Mouse (Mus musculus): Measurements from ENCODE around the gene Rapgef5. TPM values are rescaled to one million over a fixed set of nuclear protein-coding genes. Genes with fewer than 3 reads are reported as not detected.

The Rapgef5 gene
- polyA plus RNA-seq, 1 experiment from 2014 or later: 19.8 TPM

DNA sequence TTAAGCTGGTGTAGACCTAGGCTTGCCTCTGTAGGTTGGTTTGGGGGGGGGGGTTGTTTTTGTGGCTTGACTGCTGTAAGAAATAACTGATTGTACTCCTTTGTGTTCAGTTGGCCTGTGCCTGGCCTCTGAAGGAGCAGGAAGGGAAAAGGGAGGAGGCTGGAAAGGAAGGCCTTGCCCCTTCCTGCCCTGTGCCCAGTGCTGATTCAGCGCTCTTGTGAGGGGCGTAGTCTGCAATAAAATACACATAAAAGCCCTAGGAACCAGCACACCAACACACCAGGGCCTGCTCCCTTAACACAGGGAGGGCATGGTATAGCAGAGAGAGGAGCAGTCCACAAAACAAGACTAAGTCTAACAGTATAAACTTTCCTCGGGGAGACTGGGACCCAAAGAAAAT lies 247.0 kb downstream of the Rapgef5 start:
- 76% methylated on average over 3 of the region's 3 CpGs for WGBS
- Histone ChIP-seq H3K36me3 (ENCODE audit: poor library complexity, severe bottlenecking) (no peaks in the 10 kb centered on the region), H3K9me3 (replicated peaks) (no peaks in the 10 kb centered on the region), H3K9ac (no peak overlapping the region), H3K4me3 (no peak overlapping the region), H3K4me2 (no peak overlapping the region), H3K27ac (no peak overlapping the region), H3K4me1 (peaks cover 6% of the 10 kb centered on the region; the same call in 1 of the 2 replicates), H3K27me3 (peaks cover 6% of the 10 kb centered on the region; the same call in 1 of the 2 replicates)
- no peak for ATAC-seq

DNA sequence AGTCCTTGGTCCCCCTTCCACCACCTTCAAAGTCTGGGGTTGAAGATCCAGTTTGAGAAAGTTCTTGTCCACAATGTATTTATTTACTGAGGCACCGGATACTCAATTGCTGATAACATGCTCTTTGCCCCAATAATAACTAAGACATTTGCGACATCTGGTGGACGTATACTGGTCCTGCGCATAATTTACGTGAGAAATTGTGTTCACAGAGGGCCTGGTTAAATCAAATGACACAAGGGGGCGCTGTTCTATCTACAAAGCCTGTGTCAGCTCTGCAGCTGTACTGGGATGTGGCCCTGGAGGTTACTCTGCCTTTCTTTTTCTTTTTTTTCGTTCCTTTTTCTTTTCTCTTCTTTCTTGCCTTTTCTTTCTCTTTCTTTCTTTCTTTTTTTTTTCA lies 248.6 kb downstream of the Rapgef5 start:
- peak; percentile 69 for ATAC-seq
- no peak overlapping the region for H3K4me2 ChIP-seq
- 12% methylated on average over 7 of the region's 7 CpGs for WGBS
- no peak overlapping the region for H3K4me3 ChIP-seq
- H3K27ac ChIP-seq: no peak overlapping the region
- H3K27me3 ChIP-seq: peaks cover 6% of the 10 kb centered on the region; the same call in 1 of the 2 replicates
- H3K36me3 ChIP-seq (ENCODE audit: poor library complexity, severe bottlenecking): no peaks in the 10 kb centered on the region
- no peak overlapping the region for H3K9ac ChIP-seq
- peaks cover 6% of the 10 kb centered on the region; the same call in 1 of the 2 replicates for H3K4me1 ChIP-seq
- H3K9me3 ChIP-seq (replicated peaks): no peaks in the 10 kb centered on the region

DNA sequence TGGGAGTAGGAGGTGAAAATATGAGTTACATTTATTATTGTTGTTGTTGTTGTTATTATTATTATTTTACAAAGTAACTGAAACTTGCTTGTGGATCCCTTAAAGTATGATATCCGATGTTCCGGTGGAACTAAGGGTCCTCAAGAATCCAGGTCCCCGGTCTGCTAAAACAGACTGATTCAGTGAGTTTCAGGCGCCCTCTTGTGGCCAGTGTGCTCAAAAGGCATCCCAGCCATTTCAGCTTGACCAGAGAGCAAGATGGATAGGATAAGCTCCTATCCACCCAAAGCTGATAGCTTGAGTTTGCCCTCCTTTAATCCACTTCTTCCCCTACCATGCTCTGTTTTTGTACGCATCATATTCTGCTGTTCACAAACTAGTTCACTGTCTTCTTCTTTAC lies 252.8 kb downstream of the Rapgef5 start:
- Histone ChIP-seq H3K27ac (no peak overlapping the region), H3K9ac (no peak overlapping the region), H3K4me3 (no peak overlapping the region), H3K4me1 (no peaks in the 10 kb centered on the region), H3K4me2 (no peak overlapping the region), H3K27me3 (peaks cover 15% of the 10 kb centered on the region), H3K36me3 (ENCODE audit: poor library complexity, severe bottlenecking) (no peaks in the 10 kb centered on the region), H3K9me3 (replicated peaks) (no peaks in the 10 kb centered on the region)
- ATAC-seq: no peak
- WGBS: 6% methylated on average over 5 of the region's 5 CpGs

DNA sequence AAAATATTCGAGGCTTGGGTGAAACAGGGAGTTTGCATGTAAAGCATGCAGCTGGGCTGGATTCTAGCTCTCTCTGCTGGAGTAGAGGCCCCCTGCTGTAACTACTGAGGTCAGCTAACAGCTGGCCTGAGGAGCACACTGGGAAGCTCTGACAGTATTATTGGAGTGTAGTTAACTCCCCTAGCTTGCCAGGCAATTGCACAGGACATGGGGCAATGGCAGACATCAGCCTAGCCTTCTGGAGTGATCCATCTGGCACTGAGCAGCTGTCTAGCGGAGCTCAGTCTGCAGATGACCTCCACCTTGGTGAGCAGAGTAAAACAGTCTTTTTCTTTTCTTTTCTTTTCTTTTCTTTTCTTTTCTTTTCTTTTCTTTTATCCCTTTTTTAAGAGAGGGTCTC lies 253.9 kb downstream of the Rapgef5 start:
- Histone ChIP-seq H3K9ac (no peak overlapping the region), H3K27ac (no peak overlapping the region), H3K27me3 (peaks cover 15% of the 10 kb centered on the region), H3K4me2 (no peak overlapping the region), H3K4me3 (no peak overlapping the region), H3K4me1 (no peaks in the 10 kb centered on the region), H3K36me3 (ENCODE audit: poor library complexity, severe bottlenecking) (no peaks in the 10 kb centered on the region), H3K9me3 (replicated peaks) (no peaks in the 10 kb centered on the region)
- WGBS: 35% methylated on average over 2 of the region's 2 CpGs
- no peak for ATAC-seq

DNA sequence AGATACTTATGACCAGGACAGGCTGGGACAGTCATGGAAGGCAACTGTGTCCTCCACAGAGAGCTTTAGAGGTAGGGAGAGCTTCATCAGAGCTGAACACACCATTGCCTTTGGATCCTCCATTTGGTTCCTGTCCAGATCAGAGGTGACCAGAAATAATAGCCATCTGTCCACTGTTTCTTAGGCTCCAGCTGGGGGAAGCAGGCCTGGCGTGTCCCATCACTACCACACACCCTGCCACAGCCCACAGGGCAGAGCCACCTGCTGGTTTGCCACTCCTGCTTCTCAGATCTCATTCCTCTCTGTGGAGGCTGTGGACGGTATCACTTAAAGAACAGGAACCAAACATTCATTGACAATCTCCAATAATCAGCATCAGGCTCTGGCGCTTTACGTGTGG lies 254.9 kb downstream of the Rapgef5 start:
- Histone ChIP-seq H3K9ac (no peak overlapping the region), H3K4me1 (no peaks in the 10 kb centered on the region), H3K36me3 (ENCODE audit: poor library complexity, severe bottlenecking) (no peaks in the 10 kb centered on the region), H3K4me3 (no peak overlapping the region), H3K4me2 (no peak overlapping the region), H3K27ac (no peak overlapping the region), H3K9me3 (replicated peaks) (no peaks in the 10 kb centered on the region), H3K27me3 (peaks cover 9% of the 10 kb centered on the region)
- WGBS: 88% methylated on average over 4 of the region's 4 CpGs
- no peak for ATAC-seq

DNA sequence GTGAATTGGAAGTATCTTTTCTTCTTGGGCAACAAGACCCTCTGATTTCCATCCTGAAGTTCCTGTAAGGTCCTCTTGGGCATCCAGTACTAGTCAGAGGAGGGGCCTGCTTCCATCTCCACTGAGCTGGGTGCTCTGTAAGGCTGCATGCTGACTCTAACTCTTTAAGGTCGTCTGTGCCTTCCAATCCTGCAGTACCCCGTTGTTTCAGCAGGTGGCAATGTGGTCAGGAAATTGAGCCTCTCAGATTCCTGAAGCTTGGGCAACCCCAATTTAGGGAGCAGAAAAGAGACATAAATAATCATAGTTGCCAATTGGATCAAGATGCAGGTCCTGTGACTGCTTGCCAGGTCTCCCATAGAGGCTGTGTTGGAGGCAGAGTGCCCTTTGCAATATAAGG lies 256.4 kb downstream of the Rapgef5 start:
- Histone ChIP-seq H3K27ac (no peak overlapping the region), H3K9ac (no peak overlapping the region), H3K27me3 (peaks cover 9% of the 10 kb centered on the region), H3K4me3 (no peak overlapping the region), H3K9me3 (replicated peaks) (no peaks in the 10 kb centered on the region), H3K4me1 (no peaks in the 10 kb centered on the region), H3K4me2 (no peak overlapping the region), H3K36me3 (ENCODE audit: poor library complexity, severe bottlenecking) (no peaks in the 10 kb centered on the region)
- WGBS: 0% methylated on average over 2 of the region's 2 CpGs
- ATAC-seq: peak; percentile 65

DNA sequence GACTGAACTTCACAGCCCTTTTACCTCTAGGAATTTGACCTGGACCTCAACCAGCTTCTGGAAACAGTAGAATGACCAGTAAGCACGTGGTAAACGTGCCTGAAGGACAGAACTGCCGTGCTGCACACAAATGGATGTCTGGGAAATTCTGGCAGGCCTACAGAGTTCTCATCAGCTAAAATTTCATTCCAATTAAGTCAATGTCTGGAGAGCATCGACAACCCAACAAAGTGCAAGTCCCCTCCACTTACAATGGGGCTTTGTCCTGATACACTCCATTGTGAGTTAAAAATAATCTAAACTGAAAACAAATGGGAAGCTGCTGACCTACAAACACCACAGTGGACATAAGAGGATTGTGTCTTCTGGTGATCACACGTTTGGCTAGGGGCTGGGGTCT lies 260.6 kb downstream of the Rapgef5 start:
- H3K9ac ChIP-seq: no peak overlapping the region
- H3K27ac ChIP-seq: no peak overlapping the region
- WGBS: 66% methylated on average over 5 of the region's 5 CpGs
- no peak for ATAC-seq
- no peak overlapping the region for H3K4me3 ChIP-seq
- H3K9me3 ChIP-seq (replicated peaks): no peaks in the 10 kb centered on the region
- no peak overlapping the region for H3K4me2 ChIP-seq
- H3K4me1 ChIP-seq: no peaks in the 10 kb centered on the region
- no peaks in the 10 kb centered on the region for H3K36me3 ChIP-seq (ENCODE audit: poor library complexity, severe bottlenecking)
- no peaks in the 10 kb centered on the region; the same call in 1 of the 2 replicates for H3K27me3 ChIP-seq

DNA sequence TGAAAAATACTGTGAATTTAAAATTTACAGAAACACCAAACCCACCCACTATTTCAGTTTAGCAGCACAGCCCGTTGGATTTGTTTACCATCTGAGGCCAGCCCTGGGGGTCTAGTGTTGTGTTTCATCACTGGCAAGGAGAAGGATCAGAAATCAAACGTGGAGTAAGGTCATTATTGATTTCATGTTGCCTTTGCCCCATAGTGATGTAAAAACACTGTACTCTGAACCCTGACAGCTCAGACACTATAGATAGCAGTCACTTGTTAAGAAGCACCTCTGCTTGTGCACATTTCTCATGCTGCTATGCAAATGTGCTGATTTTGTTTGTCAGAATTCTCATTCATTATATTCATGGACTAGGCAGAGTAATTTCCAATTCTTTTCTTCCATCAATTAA lies 265.1 kb downstream of the Rapgef5 start:
- Histone ChIP-seq H3K9me3 (replicated peaks) (no peaks in the 10 kb centered on the region), H3K27ac (no peak overlapping the region), H3K36me3 (ENCODE audit: poor library complexity, severe bottlenecking) (no peaks in the 10 kb centered on the region), H3K4me3 (no peak overlapping the region), H3K9ac (no peak overlapping the region), H3K4me2 (no peak overlapping the region), H3K27me3 (no peaks in the 10 kb centered on the region), H3K4me1 (peaks cover 4% of the 10 kb centered on the region)
- no peak for ATAC-seq
- WGBS: 49% methylated on average over 2 of the region's 2 CpGs

DNA sequence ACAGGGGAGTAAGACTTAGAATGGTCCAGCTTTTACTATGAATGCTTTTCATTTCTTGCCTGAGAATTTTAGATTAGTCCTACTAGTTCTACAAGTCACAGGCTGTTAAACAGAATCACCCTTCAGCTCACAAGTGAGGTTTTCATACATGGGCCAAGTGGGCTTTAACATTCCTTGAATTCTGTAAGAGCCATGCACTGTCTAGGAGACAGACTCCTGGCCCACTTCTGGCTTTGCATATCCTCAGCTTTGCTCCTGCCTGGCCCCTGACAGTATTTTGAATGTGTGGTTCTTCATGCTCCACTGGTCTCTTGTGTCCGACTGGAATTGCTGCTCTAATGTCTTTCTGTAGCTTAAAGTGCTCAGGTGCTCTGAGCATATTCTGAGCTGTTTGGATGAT lies 267.1 kb downstream of the Rapgef5 start:
- ATAC-seq: no peak
- 5% methylated on average over 1 of the region's 1 CpGs for WGBS
- H3K9me3 ChIP-seq (replicated peaks): no peaks in the 10 kb centered on the region
- H3K27ac ChIP-seq: no peak overlapping the region
- H3K36me3 ChIP-seq (ENCODE audit: poor library complexity, severe bottlenecking): no peaks in the 10 kb centered on the region
- no peak overlapping the region for H3K4me2 ChIP-seq
- peaks cover 5% of the 10 kb centered on the region; the same call in 1 of the 2 replicates for H3K27me3 ChIP-seq
- H3K4me1 ChIP-seq: peaks cover 10% of the 10 kb centered on the region
- no peak overlapping the region for H3K9ac ChIP-seq
- H3K4me3 ChIP-seq: no peak overlapping the region

DNA sequence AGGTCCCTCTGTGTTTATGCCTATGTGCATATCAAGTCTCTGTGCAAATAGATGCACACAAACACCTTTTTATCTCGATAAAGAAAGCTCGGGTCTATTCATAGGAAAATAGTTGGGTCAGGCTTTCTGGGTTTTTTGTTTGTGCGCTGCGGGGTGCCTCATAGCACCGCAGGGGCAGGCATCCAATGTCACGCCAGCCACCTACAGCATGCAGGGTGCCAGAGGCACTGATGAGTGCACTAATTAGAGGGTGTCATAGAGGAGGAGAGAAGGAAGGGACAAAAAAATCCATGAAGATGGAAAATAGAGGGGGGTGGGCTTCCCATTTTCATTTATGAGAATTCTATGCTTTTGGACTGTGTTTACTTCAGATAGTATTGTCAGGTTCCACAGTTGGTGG lies 270.3 kb downstream of the Rapgef5 start:
- WGBS: 6% methylated on average over 6 of the region's 6 CpGs
- H3K4me2 ChIP-seq: no peak overlapping the region
- H3K9me3 ChIP-seq (replicated peaks): no peaks in the 10 kb centered on the region

DNA sequence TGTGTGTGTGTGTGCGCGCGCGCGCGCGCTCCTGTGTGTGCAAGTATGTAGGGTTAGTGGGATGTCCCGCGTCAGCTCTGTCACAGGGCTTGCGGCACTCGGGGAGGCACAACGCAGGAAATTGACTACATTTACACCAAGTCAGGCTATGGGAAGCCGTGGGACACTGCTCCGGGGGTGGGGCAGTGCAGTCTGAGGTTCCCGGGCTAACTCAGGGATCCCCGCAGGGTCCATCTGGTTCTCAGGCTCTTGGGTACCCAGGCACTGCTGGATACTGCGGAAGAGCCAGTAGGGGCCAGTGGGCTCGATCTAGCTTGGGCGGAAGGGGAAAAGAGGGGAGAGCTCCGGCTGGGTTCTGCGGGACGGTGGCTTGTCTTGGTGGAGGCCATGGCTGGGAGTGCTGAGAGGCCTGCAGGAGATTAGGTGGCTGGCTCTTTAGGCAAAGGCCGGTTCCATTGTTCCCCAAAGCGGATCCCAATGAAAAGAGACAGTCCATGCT lies 272.3 kb downstream of the Rapgef5 start:
- WGBS: 1% methylated on average over 17 of the region's 24 CpGs
- ATAC-seq: 0 out of 2 replicates have a peak, but pooled peaks have one; percentile 45
- peak overlapping the region; percentile 57 for H3K4me2 ChIP-seq
- H3K4me1 ChIP-seq: peaks cover 18% of the 10 kb centered on the region
- peaks cover 8% of the 10 kb centered on the region; the same call in 1 of the 2 replicates for H3K27me3 ChIP-seq
- no peak overlapping the region for H3K27ac ChIP-seq
- H3K9me3 ChIP-seq (replicated peaks): no peaks in the 10 kb centered on the region
- peak overlapping the region; percentile 43; the same call in 1 of the 2 replicates for H3K9ac ChIP-seq
- peak overlapping the region; percentile 27 for H3K4me3 ChIP-seq
- H3K36me3 ChIP-seq (ENCODE audit: poor library complexity, severe bottlenecking): no peaks in the 10 kb centered on the region

More for the DNA sequence above, 270.3 kb downstream of the Rapgef5 start:
- H3K27ac ChIP-seq: no peak overlapping the region
- ATAC-seq: no peak
- H3K4me1 ChIP-seq: peaks cover 18% of the 10 kb centered on the region
- H3K9ac ChIP-seq: no peak overlapping the region
- H3K36me3 ChIP-seq (ENCODE audit: poor library complexity, severe bottlenecking): no peaks in the 10 kb centered on the region
- no peak overlapping the region for H3K4me3 ChIP-seq
- H3K27me3 ChIP-seq: peaks cover 8% of the 10 kb centered on the region; the same call in 1 of the 2 replicates

DNA sequence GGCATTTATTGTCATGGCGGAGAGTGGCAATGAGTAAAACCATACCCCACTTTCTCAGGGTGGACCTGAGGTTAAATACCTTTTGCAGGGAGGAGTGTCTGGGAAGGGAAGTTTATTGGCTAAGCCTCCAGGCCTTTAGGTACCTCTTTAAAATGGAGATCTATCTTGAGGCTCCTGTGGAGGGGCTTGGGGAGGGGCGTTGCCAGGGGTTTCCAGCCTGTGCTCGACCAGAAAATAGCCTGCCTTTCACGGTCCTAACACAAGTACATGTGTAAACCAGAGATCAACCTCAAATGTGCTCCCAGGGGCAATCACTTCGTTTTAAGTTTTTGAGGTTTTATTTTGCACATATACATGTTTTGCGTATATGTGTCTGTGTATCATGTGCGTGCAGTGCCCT lies 272.7 kb downstream of the Rapgef5 start:
- Histone ChIP-seq H3K4me2 (peak overlapping the region; percentile 57; the same call in 1 of the 2 replicates), H3K9ac (no peak overlapping the region), H3K36me3 (ENCODE audit: poor library complexity, severe bottlenecking) (no peaks in the 10 kb centered on the region), H3K4me3 (0 out of 2 replicates have a peak overlapping the region, but pooled peaks have one; percentile 27), H3K9me3 (replicated peaks) (no peaks in the 10 kb centered on the region), H3K27me3 (peaks cover 8% of the 10 kb centered on the region; the same call in 1 of the 2 replicates), H3K27ac (no peak overlapping the region), H3K4me1 (peaks cover 18% of the 10 kb centered on the region)
- WGBS: 19% methylated on average over 7 of the region's 7 CpGs
- ATAC-seq: no peak

DNA sequence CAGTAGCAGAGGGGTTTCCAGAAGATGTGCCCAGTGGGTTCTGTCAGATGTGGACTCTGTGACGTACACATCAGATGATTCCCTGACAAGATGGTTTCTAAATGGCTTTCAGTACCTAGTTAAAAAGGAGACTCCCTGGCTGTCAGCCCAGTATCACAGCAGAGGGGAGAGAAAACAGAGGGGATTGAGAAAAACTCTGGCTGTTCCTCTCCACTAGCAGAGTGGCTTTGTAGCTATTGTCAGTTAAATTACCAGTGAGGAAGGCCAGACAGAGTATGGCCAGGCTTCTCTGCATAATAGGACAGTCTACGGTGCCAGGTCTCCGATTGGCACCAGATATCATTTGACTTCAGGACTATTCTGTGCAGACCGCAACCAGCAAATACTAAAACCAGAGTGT lies 279.0 kb downstream of the Rapgef5 start:
- Histone ChIP-seq H3K4me2 (no peak overlapping the region), H3K9me3 (replicated peaks) (no peaks in the 10 kb centered on the region), H3K36me3 (ENCODE audit: poor library complexity, severe bottlenecking) (no peaks in the 10 kb centered on the region), H3K4me3 (no peak overlapping the region), H3K9ac (no peak overlapping the region), H3K27ac (no peak overlapping the region), H3K27me3 (no peaks in the 10 kb centered on the region), H3K4me1 (0 out of 2 replicates have a peak, but pooled peaks cover 2% of the 10 kb centered on the region)
- ATAC-seq: 0 out of 2 replicates have a peak, but pooled peaks have one; percentile 27
- 60% methylated on average over 4 of the region's 4 CpGs for WGBS

Measured in forebrain, embryonic 13.5 days (tissue).